Mouse (Mus musculus): ENCODE measurements around the gene Trim7. TPM values are rescaled to one million over a fixed set of nuclear protein-coding genes. Genes with fewer than 3 reads are reported as not detected.

The Trim7 gene
- polyA plus RNA-seq, 1 experiment: not detected

DNA sequence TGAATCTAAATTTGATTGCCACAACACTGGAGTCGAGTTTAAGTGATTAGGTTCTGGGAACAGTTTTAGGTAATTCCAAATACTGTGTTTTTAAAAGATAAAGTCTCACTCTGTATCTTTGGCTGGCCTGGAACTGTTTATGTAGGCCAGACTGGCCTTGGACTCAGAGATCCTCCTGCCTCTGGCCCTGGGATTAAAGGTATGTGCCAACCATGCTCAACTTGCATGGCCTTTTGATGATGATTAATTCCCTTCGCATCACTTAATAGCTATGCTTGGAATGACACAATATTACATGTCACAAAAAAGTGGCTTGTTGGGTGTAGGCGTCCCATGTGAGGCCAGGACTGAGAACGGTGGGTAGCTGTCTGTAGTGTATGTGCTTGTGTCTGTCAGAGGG, 26.2 kb downstream of the Trim7 start:
- Histone ChIP-seq H3K4me3 (replicated peaks) (peak overlapping the region; percentile 76), H3K9me3 (ENCODE audit: control insufficient read depth, low read length) (peaks cover 6% of the 10 kb centered on the region), H3K4me1 (ENCODE audit: control insufficient read depth) (peaks cover 47% of the 10 kb centered on the region), H3K27me3 (ENCODE audit: control insufficient read depth) (peaks cover 37% of the 10 kb centered on the region), H3K36me3 (ENCODE audit: control insufficient read depth) (no peaks in the 10 kb centered on the region)
- TF ChIP-seq GATA1 (IDR thresholded peaks at IDR 0.05; ENCODE audit: low read length) (no peak), TAL1 (IDR thresholded peaks at IDR 0.05; ENCODE audit: low read length) (no peak)

- Histone ChIP-seq H3K4me1 (ENCODE audit: control insufficient read depth) (peaks cover 52% of the 10 kb centered on the region), H3K9me3 (ENCODE audit: control insufficient read depth, low read length) (peaks cover 6% of the 10 kb centered on the region), H3K4me3 (replicated peaks) (peak overlapping the region; percentile 76), H3K27me3 (ENCODE audit: control insufficient read depth) (peaks cover 39% of the 10 kb centered on the region), H3K36me3 (ENCODE audit: control insufficient read depth) (no peaks in the 10 kb centered on the region)
- TF ChIP-seq GATA1 (IDR thresholded peaks at IDR 0.05; ENCODE audit: low read length) (no peak), TAL1 (IDR thresholded peaks at IDR 0.05; ENCODE audit: low read length) (no peak)
Measured at GRCm38 (mm10) chr11:48852624-48853473, 26.9 kb downstream of the Trim7 start.

GRCm38 (mm10) chr11:48853474-48854180, 27.7 kb downstream of the Trim7 start:
- peaks cover 42% of the 10 kb centered on the region for H3K27me3 ChIP-seq (ENCODE audit: control insufficient read depth)
- H3K4me3 ChIP-seq (replicated peaks): peak overlapping the region; percentile 76
- no peaks in the 10 kb centered on the region for H3K36me3 ChIP-seq (ENCODE audit: control insufficient read depth)
- H3K9me3 ChIP-seq (ENCODE audit: control insufficient read depth, low read length): peaks cover 6% of the 10 kb centered on the region
- TF ChIP-seq TAL1 (IDR thresholded peaks at IDR 0.05; ENCODE audit: low read length): no peak
- peaks cover 60% of the 10 kb centered on the region for H3K4me1 ChIP-seq (ENCODE audit: control insufficient read depth)

DNA sequence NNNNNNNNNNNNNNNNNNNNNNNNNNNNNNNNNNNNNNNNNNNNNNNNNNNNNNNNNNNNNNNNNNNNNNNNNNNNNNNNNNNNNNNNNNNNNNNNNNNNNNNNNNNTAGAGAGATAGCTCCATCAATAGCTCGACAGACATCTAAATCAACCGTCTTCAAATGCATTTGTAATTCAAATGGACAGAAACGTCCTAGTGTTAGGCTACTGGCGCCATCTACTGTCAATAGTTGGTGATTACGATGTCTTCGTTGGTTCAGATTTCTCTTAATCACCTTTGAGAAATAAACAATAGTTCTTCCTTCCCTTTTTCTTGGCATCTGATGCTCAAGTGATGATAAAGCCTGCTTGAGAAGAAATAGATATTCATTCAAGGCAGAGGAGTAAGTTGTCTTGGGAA, 33.1 kb downstream of the Trim7 start:
- no peak for TF ChIP-seq GATA1 (IDR thresholded peaks at IDR 0.05; ENCODE audit: low read length)
- TF ChIP-seq TAL1 (IDR thresholded peaks at IDR 0.05; ENCODE audit: low read length): no peak
- Histone ChIP-seq H3K27me3 (ENCODE audit: control insufficient read depth) (peaks cover 32% of the 10 kb centered on the region), H3K4me1 (ENCODE audit: control insufficient read depth) (peaks cover 45% of the 10 kb centered on the region), H3K9me3 (ENCODE audit: control insufficient read depth, low read length) (no peaks in the 10 kb centered on the region), H3K4me3 (replicated peaks) (no peak overlapping the region), H3K36me3 (ENCODE audit: control insufficient read depth) (no peaks in the 10 kb centered on the region)

DNA sequence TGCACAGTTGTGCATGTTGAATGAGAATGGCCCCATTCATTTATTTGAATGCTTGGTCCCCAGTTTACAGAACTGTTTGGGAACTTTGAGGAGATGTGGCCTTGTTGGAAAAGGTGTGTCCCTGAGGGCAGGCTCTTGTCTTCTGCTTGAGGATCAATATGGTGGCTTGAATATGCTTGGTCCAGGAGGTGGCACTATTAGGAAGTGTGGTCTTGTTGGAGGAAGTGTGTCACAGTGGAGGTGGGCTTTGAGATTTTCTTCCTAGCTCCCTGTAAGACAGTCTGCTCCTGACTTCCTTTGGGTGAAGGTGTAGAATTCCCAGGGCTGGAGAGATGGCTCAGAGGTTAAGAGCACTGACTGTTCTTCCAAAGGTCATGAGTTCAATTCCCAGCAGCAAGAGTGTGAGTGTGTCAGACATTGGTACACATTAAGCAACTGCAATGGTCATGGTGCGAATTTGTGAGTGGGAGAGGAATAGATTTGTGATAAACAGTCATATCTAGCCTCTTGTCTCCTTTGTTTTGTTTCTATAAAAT, 36.9 kb downstream of the Trim7 start:
- H3K4me3 ChIP-seq (replicated peaks): no peak overlapping the region
- H3K9me3 ChIP-seq (ENCODE audit: control insufficient read depth, low read length): no peaks in the 10 kb centered on the region
- H3K27me3 ChIP-seq (ENCODE audit: control insufficient read depth): peaks cover 17% of the 10 kb centered on the region
- TF ChIP-seq TAL1 (IDR thresholded peaks at IDR 0.05; ENCODE audit: low read length): no peak
- no peak for TF ChIP-seq GATA1 (IDR thresholded peaks at IDR 0.05; ENCODE audit: low read length)
- peaks cover 12% of the 10 kb centered on the region for H3K4me1 ChIP-seq (ENCODE audit: control insufficient read depth)
- H3K36me3 ChIP-seq (ENCODE audit: control insufficient read depth): peaks cover 25% of the 10 kb centered on the region

DNA sequence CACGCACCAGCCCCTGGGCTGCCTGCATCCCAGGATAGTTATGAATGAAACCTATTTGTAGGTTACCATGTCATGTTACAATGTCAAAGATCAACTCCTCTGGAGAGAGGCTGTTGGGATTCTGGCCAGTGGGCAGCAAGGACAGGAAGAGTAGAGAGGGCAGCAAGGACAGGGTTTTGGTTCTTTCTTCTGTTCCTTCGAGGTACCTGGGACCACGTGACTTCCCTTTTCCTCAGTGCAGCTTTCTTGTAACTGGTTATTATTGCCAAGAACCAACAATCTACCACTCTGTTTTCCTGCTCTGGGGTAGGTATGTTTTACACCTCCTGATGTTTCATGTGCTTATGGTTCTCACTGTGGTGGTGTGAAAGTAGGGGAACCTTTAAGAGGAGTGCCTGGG, 37.9 kb downstream of the Trim7 start:
- H3K27me3 ChIP-seq (ENCODE audit: control insufficient read depth): peaks cover 10% of the 10 kb centered on the region
- peaks cover 9% of the 10 kb centered on the region for H3K4me1 ChIP-seq (ENCODE audit: control insufficient read depth)
- H3K36me3 ChIP-seq (ENCODE audit: control insufficient read depth): peaks cover 25% of the 10 kb centered on the region
- TF ChIP-seq GATA1 (IDR thresholded peaks at IDR 0.05; ENCODE audit: low read length): no peak
- TF ChIP-seq TAL1 (IDR thresholded peaks at IDR 0.05; ENCODE audit: low read length): no peak
- H3K4me3 ChIP-seq (replicated peaks): no peak overlapping the region
- no peaks in the 10 kb centered on the region for H3K9me3 ChIP-seq (ENCODE audit: control insufficient read depth, low read length)

DNA sequence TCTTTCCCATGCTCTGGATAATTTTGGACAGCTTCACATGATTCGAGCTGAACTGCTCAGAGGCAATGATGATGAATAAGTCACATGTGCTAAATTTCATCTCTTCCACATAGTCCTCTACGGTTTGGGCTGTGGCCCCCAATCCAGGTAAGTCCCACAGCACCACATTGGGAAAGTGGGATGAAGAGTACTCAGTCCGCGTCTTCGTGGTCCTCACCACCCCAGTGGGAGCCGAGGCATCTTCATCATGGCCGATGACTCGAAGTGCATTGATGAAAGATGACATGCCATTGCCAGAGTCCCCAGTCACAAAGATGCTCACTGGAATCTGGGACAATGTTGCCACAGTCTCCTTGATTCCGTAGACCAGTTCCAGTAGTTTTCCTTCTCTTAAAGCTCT, 40.5 kb downstream of the Trim7 start:
- H3K9me3 ChIP-seq (ENCODE audit: control insufficient read depth, low read length): no peaks in the 10 kb centered on the region
- H3K4me3 ChIP-seq (replicated peaks): no peak overlapping the region
- H3K27me3 ChIP-seq (ENCODE audit: control insufficient read depth): no peaks in the 10 kb centered on the region
- TF ChIP-seq GATA1 (IDR thresholded peaks at IDR 0.05; ENCODE audit: low read length): no peak
- peaks cover 25% of the 10 kb centered on the region for H3K36me3 ChIP-seq (ENCODE audit: control insufficient read depth)
- peaks cover 35% of the 10 kb centered on the region for H3K4me1 ChIP-seq (ENCODE audit: control insufficient read depth)

GRCm38 (mm10) chr11:48869380-48870110, 43.6 kb downstream of the Trim7 start:
- Histone ChIP-seq H3K4me3 (replicated peaks) (peak overlapping the region; percentile 80), H3K9me3 (ENCODE audit: control insufficient read depth, low read length) (no peaks in the 10 kb centered on the region), H3K4me1 (ENCODE audit: control insufficient read depth) (peaks cover 66% of the 10 kb centered on the region), H3K27me3 (ENCODE audit: control insufficient read depth) (no peaks in the 10 kb centered on the region), H3K36me3 (ENCODE audit: control insufficient read depth) (peaks cover 21% of the 10 kb centered on the region)
- TF ChIP-seq GATA1 (IDR thresholded peaks at IDR 0.05; ENCODE audit: low read length) (no peak), TAL1 (IDR thresholded peaks at IDR 0.05; ENCODE audit: low read length) (no peak)

- peaks cover 13% of the 10 kb centered on the region for H3K36me3 ChIP-seq (ENCODE audit: control insufficient read depth)
- no peak for TF ChIP-seq TAL1 (IDR thresholded peaks at IDR 0.05; ENCODE audit: low read length)
- TF ChIP-seq GATA1 (IDR thresholded peaks at IDR 0.05; ENCODE audit: low read length): no peak
- no peaks in the 10 kb centered on the region for H3K9me3 ChIP-seq (ENCODE audit: control insufficient read depth, low read length)
- H3K4me1 ChIP-seq (ENCODE audit: control insufficient read depth): peaks cover 70% of the 10 kb centered on the region
- no peaks in the 10 kb centered on the region for H3K27me3 ChIP-seq (ENCODE audit: control insufficient read depth)
- peak overlapping the region; percentile 80 for H3K4me3 ChIP-seq (replicated peaks)
Measured at GRCm38 (mm10) chr11:48870781-48871180, 44.8 kb downstream of the Trim7 start.

Measured in erythroblast, embryonic 14.5 days (primary cell).